Mouse (Mus musculus) embryonic facial prominence, embryonic 10.5 days (tissue): Measurements from ENCODE around the gene Serpinf1. TPM values are rescaled to one million over a fixed set of nuclear protein-coding genes. Genes with fewer than 3 reads are reported as not detected.

Experiments used
- DNase-seq: peaks from one replicate; pipeline ENCODE4 v3.0.0-alpha.2; 2017; ENCODE audit warnings: low spot score
- H3K27ac ChIP-seq: fragments of 300-500 bp; sonication (generic); replicated peaks from 2 replicates; pipeline ENCODE4 v1.5.1; 2016; ENCODE audit warnings: mild to moderate bottlenecking
- H3K27me3 ChIP-seq: fragments of 300-500 bp; sonication (generic); replicated peaks from 2 replicates; pipeline ENCODE4 v1.6.1; 2016; ENCODE audit warnings: low read depth, mild to moderate bottlenecking; ENCODE audit not compliant: poor library complexity, severe bottlenecking
- H3K36me3 ChIP-seq: fragments of 300-500 bp; sonication (generic); replicated peaks from 2 replicates; pipeline ENCODE4 v1.6.1; 2016; ENCODE audit warnings: mild to moderate bottlenecking, moderate library complexity
- H3K4me1 ChIP-seq: fragments of 300-500 bp; sonication (generic); 2 replicates; pipeline ENCODE4 v1.6.1; 2016
- H3K4me3 ChIP-seq: fragments of 300-500 bp; sonication (generic); 2 replicates; pipeline ENCODE4 v1.5.1; 2016; ENCODE audit warnings: mild to moderate bottlenecking, moderate library complexity
- H3K9me3 ChIP-seq: fragments of 300-500 bp; sonication (generic); 2 replicates; pipeline ENCODE4 v1.6.1; 2016; ENCODE audit warnings: mild to moderate bottlenecking
- WGBS: fragments of 180-500 bp; shearing (Covaris S2); methylation state at CpG from one replicate; pipeline ENCODE4 v1.1.7; 2016; 5-methylcytosine and 5-hydroxymethylcytosine counted together
- polyA plus RNA-seq: library from polyadenylated mRNA; unstranded; fragments of >200 nt; fragmentation: Nextera tagmentation; extraction: Ambion mirVana; gene quantifications from 2 replicates; pipeline ENCODE4 v1.2.1, GENCODE M21; 2016

Serpinf1 gene
- polyA plus RNA-seq, 1 experiment from 2014 or later = 216 TPM

DNA sequence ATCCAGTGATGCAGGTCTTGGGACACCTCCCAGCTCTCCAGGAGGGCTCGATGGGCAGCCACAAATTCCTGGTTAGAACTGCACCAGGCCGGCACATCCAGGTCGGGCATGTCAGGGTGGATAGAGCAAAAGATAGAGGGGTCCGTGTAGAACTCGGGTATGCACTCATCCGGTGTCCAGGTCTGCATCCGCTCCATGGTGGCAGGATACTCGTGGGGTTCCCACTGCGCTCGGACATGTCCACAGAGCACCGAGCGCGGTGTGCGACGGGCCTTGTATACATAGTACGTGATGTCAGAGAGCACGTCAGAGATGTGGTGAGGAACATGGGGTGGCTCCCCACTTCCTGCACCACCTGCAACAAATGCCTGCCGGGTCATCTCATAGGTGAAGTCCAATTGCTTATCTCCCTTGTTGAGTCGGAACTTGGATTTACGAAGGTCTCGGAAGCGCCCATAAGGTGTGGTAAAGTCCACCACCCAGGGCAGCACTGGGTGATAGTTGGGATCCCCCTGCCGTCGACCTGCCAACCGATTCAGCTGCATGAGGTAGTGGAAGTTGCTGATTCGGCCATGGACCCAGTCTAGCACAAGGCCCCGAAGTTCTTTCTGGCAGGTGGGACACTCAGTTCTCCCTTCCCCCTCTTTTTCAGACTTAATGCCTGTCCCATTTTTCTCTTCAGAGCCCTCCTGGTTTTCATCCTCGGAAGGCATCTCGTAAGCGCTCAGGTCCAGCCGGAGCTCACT, 30.5 kb upstream of the Serpinf1 start:
- Histone ChIP-seq H3K4me3 (peak overlapping the region; percentile 85; the same call in 1 of the 2 replicates), H3K36me3 (peaks cover 29% of the 10 kb centered on the region), H3K27ac (no peak overlapping the region), H3K9me3 (no peaks in the 10 kb centered on the region), H3K4me1 (peaks cover 33% of the 10 kb centered on the region), H3K27me3 (peaks cover 15% of the 10 kb centered on the region)
- DNase-seq = no peak
- WGBS = 92% methylated on average over 31 of the region's 31 CpGs

DNA sequence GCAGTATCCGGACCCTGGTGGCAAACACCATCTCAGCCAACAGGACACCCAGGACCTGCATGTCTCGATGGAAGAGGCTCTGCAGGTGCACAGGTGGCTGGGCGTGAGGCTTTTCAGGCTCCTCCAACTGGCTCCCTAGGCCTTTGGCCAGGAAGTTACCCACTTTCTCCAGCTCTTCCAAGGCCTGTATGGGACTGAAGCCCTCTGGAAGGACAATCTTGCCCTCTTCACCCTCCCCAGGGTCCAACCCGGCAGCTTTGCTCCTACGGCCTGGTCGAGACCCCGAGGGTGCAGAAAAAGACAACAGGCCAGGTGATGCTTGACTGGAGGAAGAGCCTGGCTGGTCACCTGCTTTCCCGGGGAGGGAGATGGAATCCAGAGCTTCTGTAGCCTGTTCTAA, 29.6 kb upstream of the Serpinf1 start:
- H3K36me3 ChIP-seq = peaks cover 37% of the 10 kb centered on the region
- H3K27me3 ChIP-seq = peaks cover 15% of the 10 kb centered on the region
- no peak for DNase-seq
- no peak overlapping the region for H3K27ac ChIP-seq
- H3K4me1 ChIP-seq = peaks cover 33% of the 10 kb centered on the region
- WGBS = 94% methylated on average over 8 of the region's 8 CpGs
- H3K9me3 ChIP-seq = no peaks in the 10 kb centered on the region
- H3K4me3 ChIP-seq = no peak overlapping the region

DNA sequence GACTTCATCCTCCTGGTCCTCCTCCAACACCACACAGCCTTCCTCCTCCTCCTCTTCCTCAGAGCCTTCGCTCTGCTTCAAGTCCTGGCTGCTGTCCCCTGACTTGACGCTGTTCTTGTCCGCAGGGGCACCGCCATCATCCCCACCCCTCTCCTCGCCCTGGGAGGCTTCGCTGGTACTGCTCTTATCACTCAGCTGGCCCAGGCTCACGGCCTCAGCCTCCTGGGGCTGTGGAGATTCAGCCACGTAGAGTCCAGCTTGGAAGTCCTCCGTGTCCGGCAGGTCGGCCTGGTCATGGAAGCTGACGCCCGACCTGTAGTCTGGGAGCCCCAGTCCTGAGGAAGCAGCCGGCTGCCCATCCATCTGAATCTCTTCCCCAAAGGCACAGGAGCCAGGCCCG, 28.4 kb upstream of the Serpinf1 start:
- DNase-seq = no peak
- WGBS = 87% methylated on average over 15 of the region's 15 CpGs
- peaks cover 42% of the 10 kb centered on the region for H3K36me3 ChIP-seq
- H3K27ac ChIP-seq = no peak overlapping the region; the same call in 1 of the 2 replicates
- peaks cover 33% of the 10 kb centered on the region for H3K4me1 ChIP-seq
- H3K9me3 ChIP-seq = no peaks in the 10 kb centered on the region
- H3K4me3 ChIP-seq = no peak overlapping the region
- peaks cover 15% of the 10 kb centered on the region for H3K27me3 ChIP-seq

DNA sequence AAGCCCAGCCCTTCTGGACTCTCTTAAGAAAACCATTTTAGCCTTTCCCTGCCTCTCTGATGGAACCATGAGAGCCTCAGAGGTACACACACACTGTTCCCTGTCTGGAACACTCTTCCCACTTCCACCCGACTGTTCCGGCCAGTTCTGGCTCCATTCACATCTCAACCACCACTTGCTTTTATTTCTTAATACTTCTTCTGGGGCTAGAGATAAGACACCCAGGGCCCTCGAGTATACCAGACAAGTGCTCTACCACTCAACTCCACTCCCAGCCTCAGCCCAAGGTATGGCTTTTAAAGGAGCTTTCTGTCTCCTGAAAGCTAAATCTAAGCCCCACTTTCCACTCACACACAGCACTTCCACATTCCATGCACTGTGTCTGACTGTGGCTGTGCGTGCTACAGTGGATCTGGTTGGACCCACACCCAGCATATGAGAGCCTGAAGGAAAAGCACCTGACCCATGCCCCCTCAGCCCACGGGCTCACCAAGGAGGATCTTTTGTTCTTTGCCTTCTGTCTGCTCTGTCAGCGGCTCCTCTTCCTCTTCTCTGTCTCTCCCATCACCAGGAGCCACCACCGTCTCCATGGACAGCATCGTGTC, 27.9 kb upstream of the Serpinf1 start:
- WGBS = 84% methylated on average over 8 of the region's 8 CpGs
- Histone ChIP-seq H3K4me1 (peaks cover 33% of the 10 kb centered on the region), H3K27me3 (peaks cover 15% of the 10 kb centered on the region), H3K9me3 (no peaks in the 10 kb centered on the region), H3K4me3 (no peak overlapping the region), H3K36me3 (peaks cover 46% of the 10 kb centered on the region), H3K27ac (no peak overlapping the region)
- DNase-seq = no peak

DNA sequence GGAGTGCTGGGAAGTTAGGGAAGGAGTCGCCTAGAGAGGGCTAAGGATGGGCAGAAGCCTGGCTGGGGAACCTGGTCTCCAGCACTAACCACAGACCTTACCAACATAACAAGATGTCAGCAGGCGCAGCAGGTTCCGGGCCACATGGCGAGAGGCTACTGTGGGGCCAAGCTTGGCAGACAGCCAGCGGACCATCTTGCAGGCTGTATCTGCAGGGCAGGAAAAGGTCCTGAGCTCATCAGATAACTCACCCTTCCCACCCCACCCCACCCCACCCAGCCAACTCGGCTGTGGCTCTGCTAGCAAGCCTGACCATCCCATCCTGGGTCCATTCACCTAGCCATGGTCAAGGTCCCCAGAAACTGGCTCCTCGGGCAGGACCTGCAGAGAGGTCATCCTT, 27.2 kb upstream of the Serpinf1 start:
- H3K27me3 ChIP-seq = peaks cover 15% of the 10 kb centered on the region
- H3K4me1 ChIP-seq = peaks cover 28% of the 10 kb centered on the region
- WGBS = 89% methylated on average over 7 of the region's 7 CpGs
- no peak for DNase-seq
- no peaks in the 10 kb centered on the region for H3K9me3 ChIP-seq
- H3K27ac ChIP-seq = 0 out of 2 replicates have a peak overlapping the region, but pooled peaks have one; percentile 11
- no peak overlapping the region for H3K4me3 ChIP-seq
- peaks cover 51% of the 10 kb centered on the region for H3K36me3 ChIP-seq

DNA sequence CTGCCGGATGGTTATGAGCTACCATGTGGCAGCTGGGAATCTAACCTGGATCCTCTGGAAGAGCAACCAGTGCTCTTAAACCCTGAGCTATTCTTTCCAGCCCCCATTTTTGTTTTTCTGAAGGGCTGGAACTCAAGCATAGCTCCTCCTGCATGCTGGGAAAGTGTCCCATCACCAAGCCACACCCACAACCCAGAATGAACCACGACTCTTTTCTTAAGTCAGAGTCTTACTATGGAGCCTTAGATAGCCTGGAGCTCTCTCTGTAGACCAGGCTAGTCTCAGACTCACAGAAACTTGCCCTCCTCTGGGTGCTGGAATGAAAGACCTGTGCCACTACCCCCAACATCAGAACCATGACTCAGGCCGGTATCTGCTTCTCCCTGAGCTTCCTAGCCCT, 26.1 kb upstream of the Serpinf1 start:
- H3K9me3 ChIP-seq = no peaks in the 10 kb centered on the region
- peaks cover 61% of the 10 kb centered on the region for H3K36me3 ChIP-seq
- WGBS = 87% methylated on average over 3 of the region's 3 CpGs
- peaks cover 10% of the 10 kb centered on the region for H3K27me3 ChIP-seq
- no peak for DNase-seq
- peaks cover 29% of the 10 kb centered on the region for H3K4me1 ChIP-seq
- H3K4me3 ChIP-seq = no peak overlapping the region
- H3K27ac ChIP-seq = no peak overlapping the region

DNA sequence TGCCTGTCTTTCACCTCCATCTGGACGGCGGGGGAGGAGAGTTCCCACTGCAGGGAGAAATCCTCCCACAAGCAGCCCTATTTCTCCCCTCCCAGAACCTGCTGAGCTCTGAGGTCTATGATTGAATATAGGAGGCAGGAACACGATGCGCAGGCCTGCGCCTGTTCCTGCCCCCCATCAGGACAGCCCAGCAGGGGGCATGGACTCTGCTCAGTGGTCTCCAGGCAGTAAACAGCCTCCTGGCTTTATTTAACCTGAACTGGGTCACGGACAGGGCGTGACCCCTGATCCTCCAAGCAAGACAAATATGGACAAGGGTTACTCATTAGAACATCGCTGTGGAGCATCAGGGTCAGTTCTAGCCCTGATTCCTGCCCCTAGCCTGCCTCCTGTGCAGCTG, 21.2 kb upstream of the Serpinf1 start:
- Histone ChIP-seq H3K9me3 (no peaks in the 10 kb centered on the region), H3K27me3 (no peaks in the 10 kb centered on the region), H3K36me3 (peaks cover 53% of the 10 kb centered on the region), H3K4me3 (no peak overlapping the region), H3K27ac (no peak overlapping the region), H3K4me1 (peaks cover 15% of the 10 kb centered on the region)
- 46% methylated on average over 8 of the region's 8 CpGs for WGBS
- DNase-seq = no peak

DNA sequence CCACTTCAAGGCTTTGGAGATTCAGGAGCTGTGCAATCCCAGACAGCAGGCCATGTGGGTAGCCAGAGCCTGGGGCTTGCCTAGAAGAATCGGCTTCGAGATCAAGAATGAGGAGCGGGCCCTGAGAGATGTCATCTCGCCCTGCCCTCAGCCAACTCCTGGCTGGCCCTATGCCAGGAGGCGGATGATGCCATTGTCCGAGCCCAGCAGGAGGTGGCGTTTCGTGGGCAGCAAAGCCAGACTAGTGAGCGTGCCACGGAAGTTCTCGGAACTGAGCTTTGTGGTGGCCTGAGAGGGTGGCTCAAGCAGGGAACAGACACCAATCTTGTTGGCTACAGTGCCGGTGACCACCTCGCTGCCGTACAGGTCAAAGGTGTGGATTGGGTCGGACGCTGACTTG, 19.1 kb upstream of the Serpinf1 start:
- Histone ChIP-seq H3K4me3 (no peak overlapping the region), H3K27ac (no peak overlapping the region), H3K9me3 (no peaks in the 10 kb centered on the region), H3K4me1 (peaks cover 15% of the 10 kb centered on the region), H3K36me3 (peaks cover 33% of the 10 kb centered on the region), H3K27me3 (no peaks in the 10 kb centered on the region)
- WGBS = 93% methylated on average over 16 of the region's 16 CpGs
- DNase-seq = no peak

DNA sequence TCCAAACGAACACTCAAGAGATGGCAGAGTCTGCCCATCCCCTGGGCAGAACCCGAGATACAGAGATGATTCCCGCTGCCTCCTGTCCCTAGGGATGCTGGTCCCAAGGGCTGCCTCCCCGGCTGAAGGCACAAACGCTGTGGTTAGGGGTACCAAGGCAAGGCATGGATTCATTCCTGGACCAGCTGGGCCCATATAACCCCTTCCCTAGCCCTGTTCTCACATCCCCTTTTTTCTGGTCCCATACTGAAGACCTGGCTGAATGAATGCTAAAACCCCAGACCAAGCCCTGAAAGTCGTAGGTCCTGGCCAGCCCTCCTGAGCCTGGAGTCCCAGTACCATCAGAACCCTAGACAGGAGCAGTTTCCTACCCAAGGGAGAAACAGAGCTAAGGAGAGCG, 18.5 kb upstream of the Serpinf1 start:
- no peak for DNase-seq
- H3K27ac ChIP-seq = no peak overlapping the region
- no peaks in the 10 kb centered on the region for H3K27me3 ChIP-seq
- no peaks in the 10 kb centered on the region for H3K9me3 ChIP-seq
- WGBS = 89% methylated on average over 7 of the region's 7 CpGs
- peaks cover 15% of the 10 kb centered on the region for H3K4me1 ChIP-seq
- H3K36me3 ChIP-seq = peaks cover 33% of the 10 kb centered on the region
- H3K4me3 ChIP-seq = no peak overlapping the region

DNA sequence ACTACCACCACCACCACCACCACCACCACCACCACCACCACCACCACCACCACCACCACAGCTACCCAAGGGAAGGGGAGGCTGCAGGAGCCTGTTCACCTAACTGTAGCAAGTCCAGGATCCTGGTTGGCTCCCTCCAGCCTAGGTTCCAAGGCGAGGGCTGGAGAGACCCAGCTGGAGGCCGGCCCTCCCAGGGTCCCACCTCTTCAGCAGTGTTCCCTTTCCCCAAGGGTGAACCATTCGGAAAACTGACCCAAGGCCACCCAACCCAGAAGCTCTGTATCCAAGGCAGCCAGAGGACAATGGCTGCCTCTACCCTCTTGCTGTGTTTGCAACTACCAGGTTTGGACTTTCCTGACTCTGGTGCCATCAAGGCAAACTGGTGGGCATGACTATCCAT, 17.4 kb upstream of the Serpinf1 start:
- DNase-seq = no peak
- H3K9me3 ChIP-seq = no peaks in the 10 kb centered on the region
- 88% methylated on average over 3 of the region's 3 CpGs for WGBS
- no peak overlapping the region for H3K4me3 ChIP-seq
- peaks cover 15% of the 10 kb centered on the region for H3K4me1 ChIP-seq
- H3K27ac ChIP-seq = no peak overlapping the region
- H3K27me3 ChIP-seq = no peaks in the 10 kb centered on the region
- H3K36me3 ChIP-seq = peaks cover 26% of the 10 kb centered on the region

DNA sequence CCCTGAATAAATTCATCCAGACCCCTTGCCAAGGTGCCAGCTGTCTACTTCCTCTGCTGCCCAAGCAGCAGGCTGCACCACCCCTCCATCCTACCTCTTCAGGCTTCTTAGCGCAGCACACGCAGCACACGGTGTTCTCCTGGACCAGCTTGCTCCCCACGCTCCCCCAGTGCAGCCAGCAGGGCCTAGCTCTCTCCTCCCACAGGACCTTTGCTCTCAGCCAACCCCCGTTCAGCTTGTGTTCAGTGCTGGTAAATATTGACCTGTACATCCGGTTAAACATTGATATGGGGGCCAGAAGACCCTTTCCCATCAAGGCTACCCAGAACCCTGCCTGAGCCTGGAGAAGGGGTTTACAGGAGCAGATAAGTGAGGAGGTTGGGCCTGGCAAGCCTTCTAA, 16.9 kb upstream of the Serpinf1 start, which contains the start of gene Serpinf2:
Serpinf2 (minus strand) TSS at position 229 of the 400 bp plus-strand sequence.
- no peaks in the 10 kb centered on the region for H3K27me3 ChIP-seq
- no peak for DNase-seq

DNA sequence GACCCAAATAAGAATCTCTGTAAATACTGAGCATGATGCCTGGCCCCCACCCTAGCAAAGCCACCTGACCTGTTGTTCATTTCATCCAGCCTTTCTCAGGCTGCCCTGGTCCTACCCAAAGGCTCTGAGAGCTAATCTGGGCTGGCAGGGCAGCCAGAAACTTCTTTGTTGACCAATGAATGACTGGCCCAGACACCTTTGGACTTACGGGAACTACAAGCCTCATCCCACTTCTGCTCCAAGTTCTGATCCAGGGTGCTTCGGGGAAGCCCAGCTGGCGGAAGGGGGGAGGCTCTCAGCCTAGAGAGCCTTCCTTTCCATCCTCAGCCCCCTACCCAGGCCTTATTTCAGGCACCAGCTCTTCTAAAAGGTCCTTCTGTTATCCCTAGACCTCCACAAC, 16.3 kb upstream of the Serpinf1 start:
- no peak overlapping the region for H3K27ac ChIP-seq
- no peak overlapping the region for H3K4me3 ChIP-seq
- H3K36me3 ChIP-seq = peaks cover 16% of the 10 kb centered on the region
- 87% methylated on average over 3 of the region's 3 CpGs for WGBS
- DNase-seq = no peak
- no peaks in the 10 kb centered on the region for H3K27me3 ChIP-seq
- H3K9me3 ChIP-seq = peaks cover 6% of the 10 kb centered on the region; the same call in 1 of the 2 replicates
- peaks cover 5% of the 10 kb centered on the region for H3K4me1 ChIP-seq

More for the DNA sequence above, 16.9 kb upstream of the Serpinf1 start, which contains the start of gene Serpinf2:
- 91% methylated on average over 6 of the region's 6 CpGs for WGBS
- H3K9me3 ChIP-seq = peaks cover 2% of the 10 kb centered on the region; the same call in 1 of the 2 replicates
- H3K36me3 ChIP-seq = peaks cover 21% of the 10 kb centered on the region
- H3K4me1 ChIP-seq = peaks cover 10% of the 10 kb centered on the region
- no peak within 1 kb of the TSS for H3K4me3 ChIP-seq
- no peak within 1 kb of the TSS for H3K27ac ChIP-seq

DNA sequence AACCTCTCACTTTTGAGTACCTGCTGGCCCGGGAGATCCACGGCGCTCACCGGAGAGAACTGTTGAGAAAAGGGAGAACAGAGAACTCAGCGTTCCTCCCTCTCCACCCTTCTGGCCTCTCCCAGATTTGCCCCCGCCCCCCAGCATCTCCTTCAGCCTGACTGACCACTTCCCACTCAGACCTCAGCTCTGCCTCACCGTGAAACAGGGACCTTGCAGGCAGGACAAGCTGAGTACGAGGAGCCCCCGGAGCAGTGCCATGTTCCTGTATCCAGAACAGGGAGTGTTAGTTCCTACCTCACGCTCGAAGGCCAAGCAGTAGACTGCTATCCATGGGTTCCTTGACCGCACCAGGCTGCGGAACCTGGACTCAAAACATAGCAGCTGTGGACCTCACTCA, 15.7 kb upstream of the Serpinf1 start:
- 85% methylated on average over 13 of the region's 13 CpGs for WGBS
- H3K9me3 ChIP-seq = peaks cover 6% of the 10 kb centered on the region; the same call in 1 of the 2 replicates
- H3K27me3 ChIP-seq = no peaks in the 10 kb centered on the region
- peaks cover 13% of the 10 kb centered on the region for H3K36me3 ChIP-seq
- DNase-seq = no peak
- H3K27ac ChIP-seq = no peak overlapping the region
- no peaks in the 10 kb centered on the region for H3K4me1 ChIP-seq
- no peak overlapping the region for H3K4me3 ChIP-seq
